Mouse (Mus musculus) liver, embryonic 15.5 days (tissue): ENCODE results near the gene Poll. TPM values are rescaled to one million over a fixed set of nuclear protein-coding genes. Genes with fewer than 3 reads are reported as not detected.

Source experiments
- ATAC-seq: fragments of 200-750 bp; cut with Nextera tagmentation; 2 replicates; pipeline ENCODE4 v1.8.0; 2017; ENCODE audit warnings: moderate number of reproducible peaks, mild to moderate bottlenecking, moderate library complexity; ENCODE audit not compliant: insufficient read depth
- H3K27ac ChIP-seq: fragments of 300-500 bp; sonication (generic); replicated peaks from 2 replicates; pipeline ENCODE4 v1.5.1; 2015; ENCODE audit warnings: mild to moderate bottlenecking, inconsistent platforms
- H3K27me3 ChIP-seq: fragments of 300-500 bp; sonication (generic); 2 replicates; pipeline ENCODE4 v1.6.1; 2015; ENCODE audit warnings: mild to moderate bottlenecking, inconsistent platforms
- H3K36me3 ChIP-seq: fragments of 300-500 bp; sonication (generic); replicated peaks from 2 replicates; pipeline ENCODE4 v1.6.1; 2015; ENCODE audit warnings: moderate library complexity, mild to moderate bottlenecking, inconsistent platforms
- H3K4me1 ChIP-seq: fragments of 300-500 bp; sonication (generic); replicated peaks from 2 replicates; pipeline ENCODE4 v1.6.1; 2015; ENCODE audit warnings: inconsistent platforms
- H3K4me2 ChIP-seq: fragments of 300-500 bp; sonication (generic); 2 replicates; pipeline ENCODE4 v1.6.1; 2015; ENCODE audit warnings: moderate library complexity, mild to moderate bottlenecking, inconsistent platforms
- H3K4me3 ChIP-seq: fragments of 300-500 bp; sonication (generic); replicated peaks from 2 replicates; pipeline ENCODE4 v1.5.1; 2015; ENCODE audit warnings: mild to moderate bottlenecking, inconsistent platforms
- H3K9ac ChIP-seq: fragments of 300-500 bp; sonication (generic); 2 replicates; pipeline ENCODE4 v1.6.1; 2015; ENCODE audit warnings: moderate library complexity, mild to moderate bottlenecking, inconsistent platforms
- H3K9me3 ChIP-seq: fragments of 300-500 bp; sonication (generic); replicated peaks from 2 replicates; pipeline ENCODE4 v1.6.1; 2016; ENCODE audit warnings: inconsistent platforms
- WGBS: fragments of 180-500 bp; shearing (Covaris S2); methylation state at CpG from one replicate; pipeline ENCODE4 v1.1.7; 2015; ENCODE audit warnings: mixed read lengths; ENCODE audit not compliant: insufficient replicate concordance; 5-methylcytosine and 5-hydroxymethylcytosine counted together
- polyA plus RNA-seq: library from polyadenylated mRNA; unstranded; fragments of >200 nt; fragmentation: Nextera tagmentation; extraction: Ambion mirVana; gene quantifications from 2 replicates; pipeline ENCODE4 v1.2.1, GENCODE M21; 2015

Poll gene
- 5.0 and 5.4 TPM in 2 replicates for polyA plus RNA-seq

DNA sequence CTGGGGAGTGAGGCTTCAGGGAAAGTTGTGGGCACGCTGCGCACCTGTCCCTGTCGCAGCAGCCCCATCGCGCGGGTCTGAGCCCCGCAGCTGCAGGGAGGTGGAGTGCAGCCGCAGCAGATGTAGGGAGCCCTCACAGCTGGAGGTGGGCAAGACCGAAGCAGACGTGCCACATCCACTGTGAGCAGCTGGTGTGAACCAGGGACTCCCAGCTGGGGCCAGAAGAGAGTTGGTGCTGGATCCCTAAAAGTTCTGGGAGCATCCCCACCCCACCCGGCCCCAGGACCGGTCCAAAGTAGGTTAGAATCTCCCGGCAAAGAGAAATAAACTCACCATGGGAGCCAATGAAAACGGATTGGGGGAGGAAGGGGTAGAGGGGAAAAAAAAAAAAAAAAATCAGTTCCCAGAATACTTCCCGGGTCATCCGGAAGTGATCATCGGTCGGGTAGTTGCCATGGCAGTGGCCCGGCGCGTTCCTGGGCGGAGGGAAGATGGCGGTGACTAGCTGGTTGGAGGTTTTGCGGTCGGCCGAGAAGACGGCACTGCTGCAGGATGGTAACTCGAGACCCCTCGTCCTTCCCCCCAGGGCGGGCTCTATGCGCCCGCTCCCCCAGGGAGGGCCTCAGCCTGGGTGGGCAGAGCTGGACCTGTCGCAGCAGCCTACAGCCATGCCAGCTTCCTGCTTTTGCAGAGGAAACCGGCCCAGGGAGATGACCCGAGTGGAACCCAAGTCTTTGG lies at the start of gene Poll, which contains the start of gene Gm17018:
Gene Poll (minus strand): TSS at position 379 of the 738 bp plus-strand sequence.
Gene Gm17018 (plus strand): TSS at position 463 of the 738 bp plus-strand sequence.
- WGBS = under 1% methylated on average over 35 of the region's 35 CpGs
- peak; percentile 69 for ATAC-seq

DNA sequence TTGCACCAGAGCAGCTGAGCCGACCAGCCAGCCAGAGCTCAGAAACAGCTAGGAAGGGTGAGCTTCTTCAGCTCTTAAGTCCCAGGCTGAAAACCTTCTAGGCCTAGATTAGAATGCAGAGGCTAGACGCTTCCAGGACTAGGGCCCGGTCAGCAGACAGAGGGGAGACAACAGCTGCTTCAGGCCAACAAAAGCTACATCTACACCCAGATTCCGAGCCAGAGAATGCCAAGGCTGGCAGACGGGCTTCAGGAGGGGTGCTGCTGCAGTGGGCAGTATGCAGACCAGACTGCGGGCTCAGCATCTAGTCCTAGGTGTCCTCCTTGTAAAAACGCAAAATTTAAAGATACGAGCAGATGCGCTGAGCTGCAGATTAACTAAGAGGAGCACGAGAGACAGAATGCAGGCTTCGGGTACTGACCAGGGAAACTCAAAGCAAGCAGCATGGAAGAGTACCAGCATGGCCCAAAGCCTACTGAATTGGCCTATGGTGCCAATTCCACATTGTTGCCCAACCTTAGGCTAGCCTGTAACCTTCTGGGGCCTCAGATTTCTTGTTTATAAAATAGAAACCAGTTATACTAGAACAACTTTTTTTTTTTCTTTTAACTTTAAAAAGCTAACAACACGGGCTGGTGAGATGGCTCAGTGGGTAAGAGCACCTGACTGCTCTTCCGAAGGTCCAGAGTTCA lies 48.5 kb upstream of the Poll start:
- 82% methylated on average over 13 of the region's 13 CpGs for WGBS
- Histone ChIP-seq H3K9me3 (no peaks in the 10 kb centered on the region), H3K4me3 (no peak overlapping the region), H3K27ac (no peak overlapping the region), H3K4me1 (no peaks in the 10 kb centered on the region), H3K27me3 (no peaks in the 10 kb centered on the region), H3K36me3 (no peaks in the 10 kb centered on the region), H3K4me2 (no peak overlapping the region), H3K9ac (no peak overlapping the region)
- no peak for ATAC-seq

More for the DNA sequence above, at the start of gene Poll, which contains the start of gene Gm17018:
- Histone ChIP-seq H3K27ac (peak within 1 kb of the TSS; percentile 67), H3K4me1 (peaks cover 32% of the 10 kb centered on the region), H3K9me3 (no peaks in the 10 kb centered on the region), H3K9ac (peak within 1 kb of the TSS; percentile 62), H3K36me3 (no peaks in the 10 kb centered on the region; the same call in 1 of the 2 replicates), H3K4me2 (peak within 1 kb of the TSS; percentile 91), H3K27me3 (no peaks in the 10 kb centered on the region), H3K4me3 (peak within 1 kb of the TSS; percentile 83)

DNA sequence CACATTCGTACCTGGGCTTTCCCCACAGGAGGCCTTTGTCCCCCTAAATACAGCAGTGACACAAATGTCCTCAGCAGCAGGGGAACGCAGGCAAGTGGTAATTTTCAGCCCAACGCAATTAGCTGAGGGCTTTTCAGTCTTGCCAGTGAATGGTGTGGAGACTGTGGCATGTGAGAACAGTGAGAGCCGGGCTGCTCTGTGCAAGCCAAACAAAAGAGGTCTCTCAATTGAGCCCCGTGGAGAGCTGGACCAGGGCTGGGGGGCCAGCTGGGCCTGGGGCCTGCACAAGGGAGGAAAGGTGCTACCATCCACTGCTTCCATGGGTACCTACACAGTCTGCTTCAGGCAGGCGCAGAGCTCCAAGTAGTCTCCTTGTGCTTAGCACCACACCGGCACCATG lies 47.1 kb upstream of the Poll start:
- Histone ChIP-seq H3K27ac (no peak overlapping the region), H3K27me3 (no peaks in the 10 kb centered on the region), H3K36me3 (no peaks in the 10 kb centered on the region), H3K9ac (no peak overlapping the region), H3K4me2 (no peak overlapping the region), H3K4me3 (no peak overlapping the region), H3K9me3 (no peaks in the 10 kb centered on the region), H3K4me1 (peaks cover 9% of the 10 kb centered on the region)
- WGBS = 82% methylated on average over 7 of the region's 7 CpGs
- ATAC-seq = no peak

DNA sequence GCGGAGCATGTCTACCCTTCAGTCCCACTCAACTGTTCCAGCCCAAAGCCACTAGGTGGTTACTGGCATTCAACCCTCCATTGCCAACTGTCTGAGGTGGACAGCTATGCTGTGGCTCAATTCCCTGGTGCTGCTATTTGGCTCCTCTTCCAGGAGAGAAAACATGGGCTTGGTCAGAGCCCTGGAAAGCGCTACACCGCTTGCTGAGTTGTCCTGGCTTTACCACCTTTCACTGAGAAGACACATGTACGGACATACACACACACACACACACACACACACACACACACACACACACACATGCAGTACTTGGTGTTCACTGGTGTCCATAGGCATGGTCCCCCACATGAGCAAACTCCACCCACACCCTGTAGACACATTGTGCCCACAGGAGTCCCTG lies 46.4 kb upstream of the Poll start:
- H3K4me1 ChIP-seq = peaks cover 17% of the 10 kb centered on the region
- no peaks in the 10 kb centered on the region for H3K27me3 ChIP-seq
- 82% methylated on average over 4 of the region's 4 CpGs for WGBS
- H3K9ac ChIP-seq = no peak overlapping the region
- H3K27ac ChIP-seq = no peak overlapping the region
- ATAC-seq = no peak
- H3K4me2 ChIP-seq = no peak overlapping the region
- no peaks in the 10 kb centered on the region for H3K36me3 ChIP-seq
- no peaks in the 10 kb centered on the region for H3K9me3 ChIP-seq
- no peak overlapping the region for H3K4me3 ChIP-seq

DNA sequence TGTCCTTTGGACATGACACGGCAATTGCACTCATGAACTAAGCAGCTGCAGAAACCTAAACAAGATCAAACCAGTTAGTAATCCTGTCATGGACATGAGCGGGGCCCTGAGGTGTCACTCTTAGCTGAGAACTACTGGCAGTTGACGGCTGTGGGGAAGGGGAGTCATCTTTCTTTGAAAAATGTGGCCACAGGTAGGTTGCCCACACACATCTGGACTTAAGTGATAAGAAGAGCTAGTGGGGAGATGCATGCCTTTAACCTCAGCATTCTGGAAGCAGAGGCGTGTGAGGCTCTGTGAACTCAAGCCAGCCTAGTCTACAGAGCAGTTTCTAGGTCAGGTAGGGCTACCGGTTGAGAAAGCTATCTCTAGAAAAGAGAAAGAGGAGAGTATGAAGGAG lies 42.3 kb upstream of the Poll start:
- H3K27ac ChIP-seq = peak overlapping the region; percentile 48
- H3K9ac ChIP-seq = no peak overlapping the region
- WGBS = 24% methylated on average over 5 of the region's 5 CpGs
- H3K4me2 ChIP-seq = peak overlapping the region; percentile 21; the same call in 1 of the 2 replicates
- H3K36me3 ChIP-seq = 0 out of 2 replicates have a peak, but pooled peaks cover 5% of the 10 kb centered on the region
- H3K9me3 ChIP-seq = no peaks in the 10 kb centered on the region
- peak; percentile 85 for ATAC-seq
- no peak overlapping the region for H3K4me3 ChIP-seq
- peaks cover 20% of the 10 kb centered on the region for H3K4me1 ChIP-seq
- no peaks in the 10 kb centered on the region for H3K27me3 ChIP-seq

DNA sequence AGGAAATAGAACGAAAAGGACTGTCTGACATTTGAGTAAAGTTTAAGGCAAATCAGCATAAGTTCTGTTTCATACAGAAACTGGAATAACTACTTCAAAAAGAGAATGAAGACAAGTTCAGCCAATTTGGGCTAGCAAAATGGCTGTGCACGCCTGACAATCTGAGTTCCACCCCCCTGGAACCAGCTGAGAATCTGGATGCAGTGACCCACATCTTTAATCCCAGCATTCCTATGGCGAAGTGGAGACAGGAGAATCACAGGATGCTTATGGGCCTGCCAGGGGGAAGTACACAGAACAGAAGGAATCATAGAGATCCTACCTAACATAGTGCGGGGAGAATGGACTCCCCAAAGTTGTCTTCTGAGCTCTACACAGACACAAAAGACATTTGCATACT lies 36.8 kb upstream of the Poll start:
- no peak overlapping the region for H3K4me3 ChIP-seq
- H3K27ac ChIP-seq = no peak overlapping the region
- no peak overlapping the region for H3K9ac ChIP-seq
- H3K9me3 ChIP-seq = no peaks in the 10 kb centered on the region
- ATAC-seq = no peak
- 70% methylated on average over 4 of the region's 4 CpGs for WGBS
- no peaks in the 10 kb centered on the region for H3K27me3 ChIP-seq
- H3K4me1 ChIP-seq = peaks cover 14% of the 10 kb centered on the region
- 0 out of 2 replicates have a peak, but pooled peaks cover 5% of the 10 kb centered on the region for H3K36me3 ChIP-seq
- no peak overlapping the region for H3K4me2 ChIP-seq

DNA sequence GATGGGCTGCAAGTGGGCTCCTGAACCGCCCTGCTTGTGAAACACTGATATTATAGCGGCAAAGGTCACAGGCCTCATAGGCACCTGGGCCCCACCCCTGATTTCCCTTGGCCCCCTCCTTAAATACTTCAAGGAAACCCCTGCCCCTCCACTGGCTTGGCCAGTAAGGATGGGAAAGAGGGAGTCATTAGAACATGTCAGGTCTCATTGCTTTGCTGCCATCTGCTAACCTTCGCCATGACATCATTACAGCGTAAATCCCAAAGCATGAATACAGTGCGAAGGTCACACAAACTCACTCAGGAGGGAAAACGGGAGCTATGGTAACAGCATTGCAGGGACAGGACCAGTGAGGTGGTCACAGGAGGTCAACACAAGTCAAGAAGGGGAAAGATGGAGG lies 36.1 kb upstream of the Poll start:
- no peaks in the 10 kb centered on the region for H3K27me3 ChIP-seq
- ATAC-seq = no peak
- 0 out of 2 replicates have a peak, but pooled peaks cover 5% of the 10 kb centered on the region for H3K36me3 ChIP-seq
- 85% methylated on average over 6 of the region's 6 CpGs for WGBS
- H3K4me1 ChIP-seq = peaks cover 10% of the 10 kb centered on the region; the same call in 1 of the 2 replicates
- H3K27ac ChIP-seq = no peak overlapping the region
- H3K9me3 ChIP-seq = no peaks in the 10 kb centered on the region
- no peak overlapping the region for H3K4me2 ChIP-seq
- no peak overlapping the region for H3K9ac ChIP-seq
- H3K4me3 ChIP-seq = no peak overlapping the region

DNA sequence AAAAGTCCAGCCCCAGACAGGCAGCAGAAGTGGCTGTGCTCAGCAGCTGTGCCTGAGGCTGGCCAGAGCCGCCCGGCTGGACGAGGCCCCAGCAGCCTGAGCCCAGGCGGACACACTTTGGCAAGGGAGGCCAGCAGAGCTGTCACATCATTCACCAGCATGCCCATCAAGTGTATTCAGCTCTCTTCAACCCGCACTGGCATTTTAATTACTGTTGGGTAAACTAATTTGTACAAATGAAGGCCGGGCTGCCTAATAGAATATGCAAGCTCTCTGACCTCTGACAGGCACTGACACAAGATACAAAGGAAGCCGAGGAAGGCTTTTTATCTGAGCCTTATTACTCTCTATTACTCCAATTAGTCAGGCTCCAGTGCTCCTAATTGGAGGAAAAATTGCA lies 35.7 kb upstream of the Poll start:
- WGBS = 77% methylated on average over 7 of the region's 7 CpGs
- Histone ChIP-seq H3K4me3 (no peak overlapping the region), H3K4me1 (peaks cover 10% of the 10 kb centered on the region; the same call in 1 of the 2 replicates), H3K27me3 (no peaks in the 10 kb centered on the region), H3K36me3 (0 out of 2 replicates have a peak, but pooled peaks cover 5% of the 10 kb centered on the region), H3K4me2 (no peak overlapping the region), H3K9me3 (no peaks in the 10 kb centered on the region), H3K27ac (no peak overlapping the region), H3K9ac (no peak overlapping the region)
- no peak for ATAC-seq

DNA sequence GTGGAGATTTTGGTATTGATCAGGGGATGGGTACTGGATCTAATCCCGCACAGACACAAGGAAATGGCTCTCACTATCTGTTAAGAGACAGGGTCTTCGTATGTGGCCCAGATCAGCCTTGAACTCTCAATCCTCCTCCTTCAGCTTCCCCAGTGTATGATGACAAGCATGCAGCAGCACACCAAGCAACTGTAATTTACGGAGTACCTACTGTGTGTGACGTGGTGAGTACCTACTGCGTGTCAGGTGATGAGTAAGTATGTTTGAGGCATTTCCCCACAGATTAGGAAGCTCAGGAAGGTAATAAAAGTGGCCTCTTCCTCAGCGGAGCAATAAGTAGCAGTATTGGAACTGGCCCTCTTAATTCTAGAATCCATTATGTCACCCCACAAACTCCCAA lies 35.1 kb upstream of the Poll start:
- ATAC-seq = no peak
- no peak overlapping the region for H3K9ac ChIP-seq
- no peak overlapping the region for H3K4me3 ChIP-seq
- H3K4me1 ChIP-seq = peaks cover 10% of the 10 kb centered on the region; the same call in 1 of the 2 replicates
- WGBS = 82% methylated on average over 6 of the region's 6 CpGs
- no peak overlapping the region for H3K4me2 ChIP-seq
- no peak overlapping the region for H3K27ac ChIP-seq
- H3K27me3 ChIP-seq = no peaks in the 10 kb centered on the region
- H3K36me3 ChIP-seq = 0 out of 2 replicates have a peak, but pooled peaks cover 5% of the 10 kb centered on the region
- H3K9me3 ChIP-seq = no peaks in the 10 kb centered on the region

DNA sequence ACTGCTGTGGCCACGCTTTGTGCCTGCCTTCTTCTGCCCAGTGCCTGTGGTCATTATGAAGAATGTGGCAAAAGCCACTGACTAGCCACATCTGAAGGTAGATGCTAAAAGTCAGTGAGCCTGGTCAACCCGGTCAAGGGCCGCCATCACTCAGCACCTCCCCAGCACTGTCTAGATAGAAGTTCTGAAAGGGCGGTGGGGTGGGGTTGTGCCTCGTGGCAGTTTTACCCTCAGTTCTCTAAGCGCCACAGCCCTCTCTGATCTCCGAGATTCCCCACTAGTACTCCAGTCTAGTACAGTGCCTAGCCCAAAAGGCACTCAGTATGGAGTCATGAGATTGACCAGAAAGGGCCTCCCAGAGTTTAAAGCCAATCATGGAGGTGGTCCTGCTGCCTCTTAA lies 33.7 kb upstream of the Poll start:
- 85% methylated on average over 7 of the region's 7 CpGs for WGBS
- H3K27ac ChIP-seq = no peak overlapping the region
- no peak for ATAC-seq
- H3K4me3 ChIP-seq = no peak overlapping the region
- no peaks in the 10 kb centered on the region for H3K36me3 ChIP-seq
- H3K9me3 ChIP-seq = no peaks in the 10 kb centered on the region
- no peak overlapping the region for H3K4me2 ChIP-seq
- H3K27me3 ChIP-seq = no peaks in the 10 kb centered on the region
- no peak overlapping the region for H3K9ac ChIP-seq
- peaks cover 10% of the 10 kb centered on the region; the same call in 1 of the 2 replicates for H3K4me1 ChIP-seq

DNA sequence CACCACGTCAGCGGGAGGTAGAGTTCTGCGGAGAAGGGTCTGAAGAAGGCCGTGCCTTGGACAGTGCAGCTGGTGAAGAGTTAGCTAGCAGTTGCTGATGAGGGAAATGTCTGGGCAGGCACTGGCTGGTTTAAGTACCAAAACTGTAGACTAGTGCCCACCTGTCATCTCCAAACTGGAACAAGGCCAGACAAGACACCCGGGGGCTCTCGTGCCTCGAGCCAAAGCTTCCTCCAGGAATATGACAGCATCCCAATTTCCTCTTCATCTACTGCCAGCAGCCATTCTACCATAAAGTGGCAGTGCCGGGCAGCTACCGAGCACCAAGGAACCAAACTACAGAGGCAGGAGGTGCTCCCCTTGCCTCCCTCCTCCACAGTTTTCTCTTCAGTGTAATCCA lies 32.6 kb upstream of the Poll start:
- H3K9ac ChIP-seq = no peak overlapping the region
- H3K27me3 ChIP-seq = no peaks in the 10 kb centered on the region
- no peak for ATAC-seq
- peaks cover 10% of the 10 kb centered on the region; the same call in 1 of the 2 replicates for H3K4me1 ChIP-seq
- no peaks in the 10 kb centered on the region for H3K9me3 ChIP-seq
- 82% methylated on average over 9 of the region's 9 CpGs for WGBS
- H3K4me3 ChIP-seq = no peak overlapping the region
- H3K36me3 ChIP-seq = no peaks in the 10 kb centered on the region
- H3K27ac ChIP-seq = no peak overlapping the region
- no peak overlapping the region for H3K4me2 ChIP-seq
